Mouse (Mus musculus): ENCODE data around the gene S100g. TPM values are rescaled to one million over a fixed set of nuclear protein-coding genes. Genes with fewer than 3 reads are reported as not detected.

The S100g gene
- polyA plus RNA-seq (2015; fragmentation: Nextera tagmentation; extraction: Ambion mirVana), result 22.0 and 56.5 TPM in 2 replicates

GRCm38 (mm10) chrX:162964383-162964782 lies at the start of gene S100g:
Gene S100g (minus strand): TSS chrX:162964599.

Other genes starting within 250 kb of the S100g start
- 228 and 306 TPM in 2 replicates for gene Rbbp7, start 204.2 kb downstream of the S100g start, polyA plus RNA-seq (2015; fragmentation: Nextera tagmentation; extraction: Ambion mirVana)
- 9.6 and 12.8 TPM in 2 replicates for gene Txlng, start 135.1 kb downstream of the S100g start, polyA plus RNA-seq (2015; fragmentation: Nextera tagmentation; extraction: Ambion mirVana)
- 63.9 and 80.8 TPM in 2 replicates for gene Syap1, start 76.2 kb downstream of the S100g start, polyA plus RNA-seq (2015; fragmentation: Nextera tagmentation; extraction: Ambion mirVana)
- gene Ctps2, start 63.4 kb downstream of the S100g start, polyA plus RNA-seq (2015; fragmentation: Nextera tagmentation; extraction: Ambion mirVana), result 88.2 and 147 TPM in 2 replicates